Mouse (Mus musculus): ENCODE data around the gene Gm4027. TPM values are rescaled to one million over a fixed set of nuclear protein-coding genes. Genes with fewer than 3 reads are reported as not detected.
"Not testable (repeated sequence)": the region's sequence is repeated elsewhere in the genome, so short reads cannot be mapped to it uniquely, and the experiment has no call there.

Gm4027 gene
- polyA plus RNA-seq (2015; fragmentation: Nextera tagmentation; extraction: Ambion mirVana) = not detected in 2 replicates

GRCm38 (mm10) chr12:87618569-87618968 lies at the start of gene Gm4027:
Gene Gm4027 (plus strand): TSS chr12:87618869.
- H3K27me3 ChIP-seq (replicated peaks); H3K4me3 ChIP-seq; ATAC-seq (replicated peaks); H3K9ac ChIP-seq; H3K27ac ChIP-seq; H3K36me3 ChIP-seq (replicated peaks); H3K9me3 ChIP-seq; H3K4me1 ChIP-seq; H3K4me2 ChIP-seq: not testable (repeated sequence)
- WGBS = 89% methylated on average over 7 of the region's 7 CpGs

- not testable (repeated sequence) for H3K4me2 ChIP-seq; H3K9me3 ChIP-seq; H3K9ac ChIP-seq; H3K27ac ChIP-seq; H3K4me3 ChIP-seq; H3K27me3 ChIP-seq (replicated peaks); H3K4me1 ChIP-seq; H3K36me3 ChIP-seq (replicated peaks); ATAC-seq (replicated peaks)
- 15% methylated on average over 2 of the region's 2 CpGs for WGBS
Measured at GRCm38 (mm10) chr12:87601388-87601787, 17.3 kb upstream of the Gm4027 start.

GRCm38 (mm10) chr12:87602388-87602787 lies 16.3 kb upstream of the Gm4027 start, which contains the start of gene Oog1:
Gene Oog1 (plus strand): TSS chr12:87602688.
- H3K4me3 ChIP-seq; H3K27me3 ChIP-seq (replicated peaks); H3K4me1 ChIP-seq; ATAC-seq (replicated peaks); H3K36me3 ChIP-seq (replicated peaks); H3K9me3 ChIP-seq; H3K27ac ChIP-seq; H3K4me2 ChIP-seq; H3K9ac ChIP-seq: not testable (repeated sequence)
- WGBS = 76% methylated on average over 1 of the region's 2 CpGs

- H3K27me3 ChIP-seq (replicated peaks); H3K9ac ChIP-seq; H3K4me1 ChIP-seq; H3K4me3 ChIP-seq; H3K27ac ChIP-seq; H3K9me3 ChIP-seq; ATAC-seq (replicated peaks); H3K36me3 ChIP-seq (replicated peaks); H3K4me2 ChIP-seq: not testable (repeated sequence)
- WGBS = 91% methylated on average over 2 of the region's 2 CpGs
Measured at GRCm38 (mm10) chr12:87644520-87644919, 25.9 kb downstream of the Gm4027 start, which contains the start of gene Gm16381. Gene Gm16381 (minus strand): TSS chr12:87644620.

GRCm38 (mm10) chr12:87652916-87653703 lies 34.4 kb downstream of the Gm4027 start:
- H3K27ac ChIP-seq; H3K9me3 ChIP-seq; H3K4me2 ChIP-seq; H3K9ac ChIP-seq; H3K36me3 ChIP-seq (replicated peaks); ATAC-seq (replicated peaks); H3K4me3 ChIP-seq; H3K27me3 ChIP-seq (replicated peaks); H3K4me1 ChIP-seq: not testable (repeated sequence)
- 78% methylated on average over 2 of the region's 4 CpGs for WGBS

Other genes starting within 250 kb of the Gm4027 start
- 59.4 and 68.5 TPM in 2 replicates for gene Sptlc2, start 230.5 kb upstream of the Gm4027 start, polyA plus RNA-seq (2015; fragmentation: Nextera tagmentation; extraction: Ambion mirVana)
- 222 and 229 TPM in 2 replicates for gene Slirp, start 175.0 kb upstream of the Gm4027 start, polyA plus RNA-seq (2015; fragmentation: Nextera tagmentation; extraction: Ambion mirVana)
- gene Alkbh1, start 174.9 kb upstream of the Gm4027 start, polyA plus RNA-seq (2015; fragmentation: Nextera tagmentation; extraction: Ambion mirVana) = 39.0 and 47.3 TPM in 2 replicates
- gene Snw1, start 146.6 kb upstream of the Gm4027 start, polyA plus RNA-seq (2015; fragmentation: Nextera tagmentation; extraction: Ambion mirVana) = 103 and 106 TPM in 2 replicates
- not detected in 2 replicates for gene Gm5788, start 124.1 kb upstream of the Gm4027 start, polyA plus RNA-seq (2015; fragmentation: Nextera tagmentation; extraction: Ambion mirVana)
- not detected in 2 replicates for gene Gm8300, start 104.6 kb upstream of the Gm4027 start, polyA plus RNA-seq (2015; fragmentation: Nextera tagmentation; extraction: Ambion mirVana)
- not detected in 2 replicates for gene Oog1, start 16.2 kb upstream of the Gm4027 start, polyA plus RNA-seq (2015; fragmentation: Nextera tagmentation; extraction: Ambion mirVana)
- gene Gm16381, start 25.8 kb downstream of the Gm4027 start, polyA plus RNA-seq (2015; fragmentation: Nextera tagmentation; extraction: Ambion mirVana) = not detected in 2 replicates
- gene Gm21319, start 156.9 kb downstream of the Gm4027 start, polyA plus RNA-seq (2015; fragmentation: Nextera tagmentation; extraction: Ambion mirVana) = not detected in 2 replicates
- not detected in 2 replicates for gene Gm21936, start 176.6 kb downstream of the Gm4027 start, polyA plus RNA-seq (2015; fragmentation: Nextera tagmentation; extraction: Ambion mirVana)
- gene BB287469, start 197.7 kb downstream of the Gm4027 start, polyA plus RNA-seq (2015; fragmentation: Nextera tagmentation; extraction: Ambion mirVana) = not detected in 2 replicates
- not detected in 2 replicates for gene Gm2001, start 223.5 kb downstream of the Gm4027 start, polyA plus RNA-seq (2015; fragmentation: Nextera tagmentation; extraction: Ambion mirVana)

Data from midbrain, embryonic 15.5 days (tissue).